Mouse (Mus musculus) bone marrow, adult 2 months (tissue): ENCODE measurements around the gene Sla2. TPM values are rescaled to one million over a fixed set of nuclear protein-coding genes. Genes with fewer than 3 reads are reported as not detected.
"Not testable (repeated sequence)": the region's sequence is repeated elsewhere in the genome, so short reads cannot be mapped to it uniquely, and the experiment has no call there.

Experiments
- H3K27ac ChIP-seq: fragments of 200-500 bp; 2 replicates; pipeline ENCODE4 v1.5.1; 2012; ENCODE audit warnings: low read depth, mild to moderate bottlenecking, control low read depth, inconsistent platforms, low read length; ENCODE audit not compliant: control insufficient read depth, poor library complexity, insufficient read depth
- H3K4me1 ChIP-seq: fragments of 200-500 bp; 2 replicates; pipeline ENCODE4 v1.6.1; 2011; ENCODE audit warnings: low read length; ENCODE audit not compliant: control insufficient read depth, insufficient read depth
- H3K4me3 ChIP-seq: fragments of 200-500 bp; replicated peaks from 2 replicates; pipeline ENCODE3; 2011; ENCODE audit warnings: mild to moderate bottlenecking, low read depth, low read length, control low read depth; ENCODE audit not compliant: control insufficient read depth
- CTCF ChIP-seq: fragments of 200-500 bp; IDR thresholded peaks from 2 replicates; pipeline ENCODE4 v1.5.1; 2011; ENCODE audit warnings: low read length, control low read depth; ENCODE audit not compliant: control insufficient read depth, insufficient read depth
- POLR2A ChIP-seq: fragments of 200-500 bp; IDR thresholded peaks from 2 replicates; pipeline ENCODE4 v1.6.1; 2011; ENCODE audit warnings: low read depth, mild to moderate bottlenecking, control low read depth, low read length, borderline replicate concordance; ENCODE audit not compliant: control insufficient read depth
- WGBS: fragments of 180-500 bp; shearing (Covaris S2); methylation state at CpG from one replicate; pipeline ENCODE4 v1.1.7; 2018; 5-methylcytosine and 5-hydroxymethylcytosine counted together
- polyA plus RNA-seq: library from polyadenylated mRNA; stranded (reverse); fragments of >200 nt; gene quantifications from 2 replicates; pipeline ENCODE4 v1.2.4, GENCODE M21; 2011; ENCODE audit warnings: low replicate concordance; ENCODE audit not compliant: missing spikeins, insufficient read depth, insufficient read length

The Sla2 gene
- polyA plus RNA-seq, 1 experiment: 6.7 TPM

DNA sequence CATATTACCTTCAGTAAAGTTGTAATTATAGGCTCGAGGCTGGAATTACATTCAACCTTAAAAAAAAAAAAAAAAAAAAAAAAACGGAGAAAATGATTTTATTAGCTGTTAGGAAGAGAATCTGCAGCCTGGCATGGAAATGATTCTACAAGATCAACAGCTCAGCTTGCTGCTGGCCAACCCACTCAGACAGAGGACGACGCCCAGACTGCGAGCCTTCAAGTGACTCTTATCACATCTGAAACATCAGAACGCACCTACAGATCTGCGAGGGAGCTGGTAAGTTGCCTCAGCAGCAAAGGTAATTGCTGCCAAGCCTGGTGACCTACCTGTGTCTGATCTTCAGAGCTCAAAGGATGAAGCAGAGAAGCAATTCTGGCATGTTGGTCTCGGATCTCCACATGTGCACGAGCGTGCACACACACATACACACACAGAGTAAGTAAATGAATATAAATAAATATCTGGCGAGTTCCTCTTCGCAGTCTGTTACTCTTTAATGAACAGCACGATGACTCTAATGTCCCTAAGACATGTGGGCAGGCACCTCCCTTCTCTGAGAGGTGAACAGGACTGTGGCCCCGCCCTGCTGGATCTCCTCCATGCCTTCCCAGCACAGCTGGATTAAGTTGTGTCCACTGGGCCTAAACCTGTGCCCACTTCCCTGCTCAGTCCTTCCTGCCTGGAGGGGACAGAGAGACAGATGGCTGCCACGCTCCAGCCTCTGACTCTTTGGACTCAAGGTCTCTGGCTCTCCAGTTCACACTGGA, 7.7 kb upstream of the Sla2 start:
- no peaks in the 10 kb centered on the region; the same call in 1 of the 2 replicates for H3K4me1 ChIP-seq
- WGBS: 67% methylated on average over 15 of the region's 15 CpGs
- TF ChIP-seq POLR2A: no peak
- no peak for TF ChIP-seq CTCF
- no peak overlapping the region for H3K27ac ChIP-seq
- H3K4me3 ChIP-seq: no peak overlapping the region

DNA sequence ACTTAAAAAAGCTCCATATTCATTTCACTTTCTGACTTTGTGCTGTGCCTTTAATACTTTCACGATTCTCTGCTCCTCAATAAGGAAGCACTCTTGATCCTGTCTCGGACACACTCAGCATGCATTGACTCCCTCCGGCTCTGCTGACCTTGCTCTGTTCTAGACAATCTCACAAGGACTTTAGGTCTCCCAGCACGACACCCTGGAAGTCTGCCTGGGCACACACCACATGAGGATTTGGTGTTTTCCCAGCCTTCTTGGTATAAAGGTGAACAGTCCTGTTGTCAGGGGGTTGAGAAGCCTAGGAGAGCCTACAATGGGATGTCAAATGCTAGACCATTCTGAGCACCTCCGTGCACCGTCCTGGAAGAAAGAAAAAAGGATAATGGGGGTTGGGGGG, 5.8 kb upstream of the Sla2 start:
- 86% methylated on average over 6 of the region's 6 CpGs for WGBS
- TF ChIP-seq POLR2A (no peak), CTCF (no peak)
- H3K27ac ChIP-seq: no peak overlapping the region
- H3K4me3 ChIP-seq: no peak overlapping the region
- H3K4me1 ChIP-seq: no peaks in the 10 kb centered on the region; the same call in 1 of the 2 replicates

DNA sequence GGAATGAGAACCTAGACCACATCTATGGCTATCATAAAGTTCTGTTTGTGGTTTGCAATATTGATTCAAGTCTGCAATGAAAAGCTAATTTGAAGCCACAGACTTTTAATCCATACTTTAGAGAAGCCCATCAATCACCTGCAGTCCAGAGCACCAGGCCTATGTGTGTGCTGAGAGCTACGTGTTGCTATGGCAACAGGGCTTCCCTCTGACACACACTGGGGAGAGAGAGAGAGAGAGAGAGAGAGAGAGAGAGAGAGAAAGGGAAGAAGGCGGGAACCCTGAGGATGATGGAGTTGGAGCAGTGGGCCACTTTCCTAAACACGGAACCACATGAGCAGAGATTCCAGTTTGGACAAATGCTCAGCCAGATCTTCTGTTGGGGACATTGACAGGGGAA, 5.2 kb upstream of the Sla2 start:
- Histone ChIP-seq H3K4me3 (no peak overlapping the region), H3K4me1 (no peaks in the 10 kb centered on the region; the same call in 1 of the 2 replicates), H3K27ac (no peak overlapping the region)
- no peak for TF ChIP-seq CTCF
- TF ChIP-seq POLR2A: no peak
- WGBS: 66% methylated on average over 3 of the region's 3 CpGs

DNA sequence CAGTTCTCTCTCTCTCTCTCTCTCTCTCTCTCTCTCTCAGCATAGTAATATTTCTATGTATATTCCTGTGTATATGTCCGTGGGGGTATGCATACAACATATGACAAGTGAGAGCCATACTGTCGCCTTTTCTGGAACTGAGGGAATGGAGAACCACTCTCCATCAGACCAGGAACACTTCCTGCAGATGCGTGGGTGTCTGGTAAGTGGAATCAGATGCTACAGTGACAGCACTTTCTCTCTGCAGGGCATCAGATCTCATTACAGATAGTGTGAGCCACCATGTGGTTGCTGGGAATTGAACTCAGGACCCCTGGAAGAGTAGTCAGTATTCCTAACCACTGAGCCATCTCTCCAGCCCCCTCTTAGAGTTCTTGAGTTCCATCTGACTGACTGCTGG, 1.5 kb upstream of the Sla2 start:
- WGBS: 68% methylated on average over 3 of the region's 3 CpGs
- Histone ChIP-seq H3K4me3 (no peak overlapping the region), H3K27ac (no peak overlapping the region), H3K4me1 (peaks cover 2% of the 10 kb centered on the region; the same call in 1 of the 2 replicates)
- no peak for TF ChIP-seq CTCF
- no peak for TF ChIP-seq POLR2A

DNA sequence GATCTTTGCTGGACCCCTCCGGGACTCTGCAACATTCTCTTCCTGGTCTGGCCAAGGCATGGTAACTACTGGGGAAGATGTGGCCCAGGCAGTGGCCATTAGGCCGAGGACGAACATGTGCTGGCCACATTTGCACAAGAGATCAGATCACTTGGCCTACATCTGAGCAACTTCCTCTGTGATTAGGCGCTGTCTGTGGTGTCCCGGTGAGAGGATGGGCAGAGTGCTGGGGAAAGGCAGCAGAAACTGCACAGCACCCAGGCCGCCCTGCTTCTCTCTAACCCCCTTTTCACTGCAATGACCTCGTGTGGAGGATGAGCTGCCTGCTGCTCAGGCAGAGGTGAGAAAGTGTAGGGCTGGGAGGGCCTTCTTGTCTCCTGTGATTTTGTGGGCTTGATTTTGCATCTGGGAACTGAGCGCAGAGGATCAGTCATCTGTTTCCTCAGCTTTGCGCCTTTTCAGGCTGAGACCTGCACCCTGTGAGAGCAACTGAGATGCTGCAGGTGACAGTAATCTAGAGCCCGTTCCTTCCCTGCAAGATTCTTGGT, 834 bp downstream of the Sla2 start:
- no peak for TF ChIP-seq POLR2A
- TF ChIP-seq CTCF: no peak
- 25% methylated on average over 10 of the region's 10 CpGs for WGBS
- Histone ChIP-seq H3K27ac (no peak overlapping the region), H3K4me1 (peaks cover 2% of the 10 kb centered on the region; the same call in 1 of the 2 replicates), H3K4me3 (peak overlapping the region; percentile 51)

DNA sequence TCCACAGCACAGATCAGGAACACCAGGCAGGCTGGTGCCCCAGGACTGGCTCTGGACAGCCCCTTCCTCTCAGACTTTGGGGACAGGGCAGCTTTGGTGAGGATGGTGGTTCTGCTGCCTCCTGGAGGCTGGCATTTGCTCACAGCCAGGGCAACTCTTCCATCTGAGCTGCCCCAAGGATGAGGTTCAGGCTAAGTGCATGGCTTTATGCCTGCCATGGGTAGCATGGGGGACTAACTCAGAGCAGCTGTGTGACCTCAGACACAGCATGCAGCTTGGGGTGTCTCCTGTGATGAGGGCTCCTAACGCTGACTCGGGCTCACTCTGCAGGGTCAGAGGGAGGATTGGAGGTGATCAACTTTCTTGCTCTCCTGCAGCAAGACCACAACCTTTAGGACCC, 1.3 kb downstream of the Sla2 start:
- WGBS: 28% methylated on average over 2 of the region's 2 CpGs
- H3K4me1 ChIP-seq, H3K27ac ChIP-seq: not testable (repeated sequence)
- peak overlapping the region; percentile 26 for H3K4me3 ChIP-seq

DNA sequence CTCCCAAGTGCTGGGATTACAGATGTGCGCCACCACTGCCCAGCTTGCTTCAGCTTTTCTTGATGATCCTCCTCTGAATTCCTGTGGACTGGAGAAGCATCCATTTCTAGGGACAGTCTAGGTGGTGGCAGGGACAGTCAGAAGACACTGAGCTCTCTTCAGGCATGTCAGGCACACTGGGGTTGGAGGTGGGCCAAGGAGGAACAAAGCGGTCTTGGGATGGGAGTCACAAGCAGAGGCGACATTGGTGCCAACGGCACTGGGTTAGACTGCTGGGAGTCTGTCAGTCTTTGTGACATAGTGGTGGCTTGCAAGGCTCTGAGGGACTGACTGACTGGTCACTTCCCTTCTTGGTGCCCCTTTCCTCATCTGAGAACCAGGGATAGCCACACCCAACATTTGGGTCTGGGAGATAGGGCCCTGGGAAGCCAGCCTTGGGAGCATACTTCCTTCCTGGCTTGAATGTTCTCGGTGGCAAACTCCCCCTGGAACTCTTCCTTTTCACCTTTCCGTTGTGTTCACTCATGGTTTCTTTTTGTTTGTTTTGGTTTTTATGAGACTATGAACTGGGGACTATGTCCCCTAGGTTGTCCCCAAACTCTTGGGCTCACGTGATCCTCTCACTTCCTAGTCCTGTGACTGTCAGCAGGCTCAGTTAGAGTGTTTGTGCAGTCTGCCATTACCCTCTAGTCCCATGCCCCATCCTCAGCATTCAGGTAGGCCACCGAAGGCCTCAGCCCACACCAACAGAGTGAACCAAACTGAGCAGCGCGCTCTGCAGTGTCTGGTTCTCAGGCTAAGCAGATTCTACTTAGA, 2.4 kb downstream of the Sla2 start:
- Histone ChIP-seq H3K27ac (no peak overlapping the region), H3K4me3 (no peak overlapping the region), H3K4me1 (peaks cover 2% of the 10 kb centered on the region; the same call in 1 of the 2 replicates)
- 51% methylated on average over 10 of the region's 10 CpGs for WGBS
- TF ChIP-seq CTCF (no peak), POLR2A (no peak)

DNA sequence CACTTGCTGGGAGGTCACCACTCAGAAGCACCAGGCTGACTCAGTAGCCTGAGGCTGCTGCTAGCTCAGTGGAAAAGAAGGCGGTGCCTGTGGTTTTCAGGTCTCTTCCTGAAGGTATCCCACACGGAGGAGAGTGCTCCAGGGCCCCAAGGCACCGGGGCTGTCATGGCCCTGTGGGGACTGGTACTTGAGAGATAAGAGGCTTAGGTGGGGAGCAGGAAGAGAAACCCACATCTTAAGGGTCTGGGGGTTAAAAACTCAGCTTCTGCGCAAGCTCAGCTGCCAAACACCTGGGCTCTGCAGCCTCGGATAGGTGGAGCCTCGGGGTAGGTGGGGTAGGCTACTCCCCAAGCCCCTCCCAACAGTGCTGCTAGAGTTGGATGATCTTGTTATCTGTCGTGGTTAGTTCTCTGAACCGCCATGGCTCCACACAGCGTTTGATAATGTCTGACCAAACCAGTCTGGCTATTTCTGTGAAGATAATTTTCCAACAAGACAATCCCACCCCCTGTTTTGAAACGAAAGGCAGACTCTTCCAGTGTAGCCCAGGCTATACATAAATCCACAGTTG, 4.5 kb downstream of the Sla2 start:
- Histone ChIP-seq H3K27ac (no peak overlapping the region), H3K4me3 (no peak overlapping the region), H3K4me1 (peaks cover 5% of the 10 kb centered on the region)
- no peak for TF ChIP-seq CTCF
- TF ChIP-seq POLR2A: no peak
- 16% methylated on average over 10 of the region's 10 CpGs for whole genome bisulfite sequencing
